15 mouse cellular contexts compared by ENCODE assay signal in genomic region chr19:53867238-53867637, GRCm38 (mm10).
"Had no signal": no experiment of that assay in that cellular context is flagged by ENCODE, and none has a peak within 500 bp of the region (broad histone marks: within the 10 kb centered on the region; RNA-seq: fewer than 3 reads in every experiment).

No protein-coding gene starts in this region.

- H3K27ac ChIP-seq: neural tube, embryonic 15.5 days; stomach, embryonic 15.5 days; stomach, postnatal 0 days had no signal

- H3K9me3 ChIP-seq: neural tube, embryonic 15.5 days; stomach, embryonic 15.5 days had no signal

- H3K27me3 ChIP-seq: neural tube, embryonic 15.5 days; stomach, embryonic 15.5 days had no signal

- H3K4me2 ChIP-seq: neural tube, embryonic 15.5 days; stomach, embryonic 15.5 days had no signal

- H3K9ac ChIP-seq: neural tube, embryonic 15.5 days; stomach, embryonic 15.5 days had no signal

- H3K4me1 ChIP-seq: neural tube, embryonic 15.5 days; stomach, embryonic 15.5 days had no signal

- H3K36me3 ChIP-seq: neural tube, embryonic 15.5 days; stomach, embryonic 15.5 days had no signal

- H3K4me3 ChIP-seq: neural tube, embryonic 15.5 days; stomach, embryonic 15.5 days had no signal

- DNase-seq: retina, postnatal 1 day; right cerebral cortex, adult 18-20 months; right cerebral cortex, postnatal 14 days; right cerebral cortex, postnatal 25 days; right cerebral cortex, postnatal 4 days; spleen, adult 18-20 months; thymus, adult 18-20 months; thymus, adult 2 months; thymus, postnatal 14 days; thymus, postnatal 25 days; thymus, postnatal 36 days; thymus, postnatal 4 days had no signal
